In the genomic region with DNA sequence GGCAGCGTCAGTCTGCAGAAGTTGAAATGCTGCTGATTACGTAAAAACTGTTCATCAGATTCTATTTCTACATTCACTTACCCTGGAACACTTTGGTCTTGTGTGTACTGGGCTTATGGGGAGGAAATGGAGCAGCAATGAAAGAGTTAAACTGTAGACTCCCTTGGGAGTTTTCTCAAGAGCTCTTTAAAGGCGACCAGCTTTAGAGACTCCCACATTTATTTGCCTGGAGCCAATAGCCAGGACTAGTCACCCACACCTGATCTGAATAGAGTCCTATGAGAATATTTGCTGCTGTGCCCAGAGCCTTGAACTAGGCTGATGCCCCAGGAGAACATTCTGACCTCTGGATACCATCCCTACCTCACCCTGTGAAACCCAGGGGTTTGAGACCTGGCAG, we compare ENCODE assay signal across 10 mouse cellular contexts. TPM values are rescaled to one million over a fixed set of nuclear protein-coding genes. Genes with fewer than 3 reads are reported as not detected.
A peak's percentile ranks its signal among the peaks of the same experiment; 100 is the strongest.
DNase-seq lines count a peak whose midpoint lies in the region; ATAC-seq and TF ChIP-seq lines count a peak whose summit lies in the region.
"Had no signal": no experiment of that assay in that cellular context is flagged by ENCODE, and none has a peak within 500 bp of the region (broad histone marks: within the 10 kb centered on the region; RNA-seq: fewer than 3 reads in every experiment).

No protein-coding gene starts in this region.

- 22% methylated on average over 3 of the region's 3 CpGs for WGBS in heart, embryonic 15.5 days
- WGBS in forebrain, embryonic 13.5 days, result 14% methylated on average over 3 of the region's 3 CpGs
- WGBS in olfactory bulb, adult 2 months, result 5% methylated on average over 3 of the region's 3 CpGs
- WGBS in liver, postnatal 0 days (ENCODE audit: insufficient replicate concordance), result 17% methylated on average over 3 of the region's 3 CpGs

- H3K27ac ChIP-seq in heart, embryonic 15.5 days, result no peak overlapping the region
- no peak overlapping the region for H3K27ac ChIP-seq in forebrain, embryonic 13.5 days
- no peak overlapping the region for H3K27ac ChIP-seq in olfactory bulb, adult 2 months (ENCODE audit: insufficient read depth, low read depth, low read length)
- no peak overlapping the region for H3K27ac ChIP-seq in liver, postnatal 0 days (ENCODE audit: low read depth)

- TF ChIP-seq EP300 in liver, postnatal 0 days (IDR thresholded peaks at IDR 0.05; ENCODE audit: low read depth), result no peak

- no peak for TF ChIP-seq POLR2A in olfactory bulb, adult 2 months (IDR thresholded peaks at IDR 0.05; ENCODE audit: insufficient read depth, low read depth, low read length)

- ATAC-seq in heart, embryonic 15.5 days (replicated peaks; ENCODE audit: insufficient number of reproducible peaks, insufficient read depth, low FRiP score, low read depth), result 0 out of 2 replicates have a peak, but pooled peaks have one; percentile 14
- ATAC-seq in forebrain, embryonic 13.5 days, result no peak
- ATAC-seq in liver, postnatal 0 days, result no peak

- no peak overlapping the region for H3K9ac ChIP-seq in heart, embryonic 15.5 days
- H3K9ac ChIP-seq in forebrain, embryonic 13.5 days, result 0 out of 2 replicates have a peak overlapping the region, but pooled peaks have one; percentile 69
- no peak overlapping the region for H3K9ac ChIP-seq in liver, postnatal 0 days (replicated peaks)

- no peak for DNase-seq in heart, postnatal 4 days
- peak; percentile 6 to 26 for DNase-seq in layer of hippocampus, postnatal 36 days
- no peak for DNase-seq in cerebellum, adult 11-12 months
- DNase-seq in liver, postnatal 0 days, result no peak
- DNase-seq in thymus, postnatal 14 days, result no peak

- H3K4me1 ChIP-seq in heart, embryonic 15.5 days (replicated peaks), result peaks cover 7% of the 10 kb centered on the region
- H3K4me1 ChIP-seq in forebrain, embryonic 13.5 days, result no peaks in the 10 kb centered on the region
- no peaks in the 10 kb centered on the region for H3K4me1 ChIP-seq in olfactory bulb, adult 2 months (ENCODE audit: control insufficient read depth, insufficient read depth, low read length)
- H3K4me1 ChIP-seq in liver, postnatal 0 days (ENCODE audit: insufficient read depth), result no peaks in the 10 kb centered on the region

- no peaks in the 10 kb centered on the region for H3K36me3 ChIP-seq in heart, embryonic 15.5 days
- H3K36me3 ChIP-seq in forebrain, embryonic 13.5 days (ENCODE audit: poor library complexity, severe bottlenecking), result no peaks in the 10 kb centered on the region
- H3K36me3 ChIP-seq in liver, postnatal 0 days (replicated peaks; ENCODE audit: insufficient read depth, low read length), result no peaks in the 10 kb centered on the region

- peak overlapping the region; percentile 57; the same call in 1 of the 2 replicates for H3K4me3 ChIP-seq in heart, embryonic 15.5 days
- H3K4me3 ChIP-seq in forebrain, embryonic 13.5 days, result peak overlapping the region; percentile 58
- H3K4me3 ChIP-seq in olfactory bulb, adult 2 months (ENCODE audit: insufficient read depth, low read depth, low read length), result peak overlapping the region; percentile 59
- H3K4me3 ChIP-seq in liver, postnatal 0 days (ENCODE audit: low read depth, low read length), result no peak overlapping the region

- H3K27me3 ChIP-seq in heart, embryonic 15.5 days, result peaks cover 3% of the 10 kb centered on the region
- no peaks in the 10 kb centered on the region for H3K27me3 ChIP-seq in forebrain, embryonic 13.5 days
- 0 out of 2 replicates have a peak, but pooled peaks cover 3% of the 10 kb centered on the region for H3K27me3 ChIP-seq in liver, postnatal 0 days (ENCODE audit: insufficient read depth, low read length)
- H3K27me3 ChIP-seq: CH12.LX had no signal

- no peaks in the 10 kb centered on the region for H3K9me3 ChIP-seq in heart, embryonic 15.5 days (replicated peaks)
- no peaks in the 10 kb centered on the region for H3K9me3 ChIP-seq in forebrain, embryonic 13.5 days (replicated peaks)
- no peaks in the 10 kb centered on the region for H3K9me3 ChIP-seq in liver, postnatal 0 days (ENCODE audit: low read length)

- H3K4me2 ChIP-seq in heart, embryonic 15.5 days, result peak overlapping the region; percentile 97; the same call in 1 of the 2 replicates
- peak overlapping the region; percentile 77 for H3K4me2 ChIP-seq in forebrain, embryonic 13.5 days
- no peak overlapping the region for H3K4me2 ChIP-seq in liver, postnatal 0 days (ENCODE audit: low read depth, low read length)

- no peak for TF ChIP-seq CTCF in olfactory bulb, adult 2 months (IDR thresholded peaks at IDR 0.05; ENCODE audit: insufficient read depth, low read depth, low read length)
- TF ChIP-seq CTCF in liver, postnatal 0 days (IDR thresholded peaks at IDR 0.05; ENCODE audit: low read depth), result no peak

RNA-seq across cellular contexts. Expression of gene Spock3, which starts 1.7 kb away (rescaled TPM):
- polyA plus RNA-seq in heart, embryonic 15.5 days (2015; fragmentation: Nextera tagmentation; extraction: Ambion mirVana), result 1.8 and 2.7 TPM in 2 replicates
- total RNA-seq in heart, postnatal 4 days (2021), result under 1 TPM; 0.26 to 0.32 TPM
- polyA plus RNA-seq in forebrain, embryonic 13.5 days (2015; fragmentation: Nextera tagmentation; extraction: Ambion mirVana), result 11.6 and 12.2 TPM in 2 replicates
- 10 to 100 TPM; 54.9 to 56.4 TPM for total RNA-seq in layer of hippocampus, postnatal 36 days (2021)
- not detected in 2 replicates for polyA plus RNA-seq in olfactory bulb, adult 2 months (2012; ENCODE audit: insufficient read depth, insufficient read length, low replicate concordance, missing spikeins)
- polyA plus RNA-seq in liver, postnatal 0 days (2015; fragmentation: Nextera tagmentation; extraction: Ambion mirVana), result 0.08 TPM in 1 of 2 replicates, not detected in the other
- total RNA-seq: CH12.LX; hematopoietic stem cell, adult 5-6 weeks had no signal

Comparison
In these comparisons a context has a peak if more than half of its experiments do, and no peak if none do; other contexts are left out.
1. DNase-seq: peak in layer of hippocampus, postnatal 36 days (2 of 2); none in heart, postnatal 4 days (single experiment), cerebellum, adult 11-12 months (single experiment), liver, postnatal 0 days (single experiment) and thymus, postnatal 14 days (single experiment).